Mouse (Mus musculus): ENCODE results near the gene 2700049A03Rik.

DNA sequence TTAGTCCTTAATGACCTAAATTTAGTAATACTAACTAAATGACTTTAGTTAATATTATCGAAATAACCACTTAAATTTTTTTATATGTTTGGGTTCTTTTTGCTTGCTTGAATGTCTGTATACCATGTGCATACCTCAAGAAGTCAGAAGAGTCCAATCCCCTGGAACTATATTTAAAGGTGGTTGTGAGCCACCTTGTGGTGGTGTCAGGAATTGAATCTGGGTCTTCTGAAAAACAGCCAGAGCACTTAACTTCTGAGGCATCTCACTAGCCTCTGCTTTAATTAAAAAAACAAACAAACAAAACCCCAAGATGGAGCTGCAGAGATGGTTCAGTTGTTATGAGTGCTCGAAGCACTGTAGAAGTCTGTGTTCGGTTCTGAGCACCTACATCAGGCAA lies 11.0 kb downstream of the 2700049A03Rik start:
- TF ChIP-seq POLR2A (IDR thresholded peaks at IDR 0.05; ENCODE audit: borderline replicate concordance, low read depth, low read length): no peak
- no peak for TF ChIP-seq CTCF (IDR thresholded peaks at IDR 0.05; ENCODE audit: low read depth, low read length)

Data from bone marrow macrophage, adult 2 months (primary cell).